Mouse (Mus musculus) CH12.LX (cell line): Measurements from ENCODE around the gene Adam1a. TPM values are rescaled to one million over a fixed set of nuclear protein-coding genes. Genes with fewer than 3 reads are reported as not detected.

ENCODE experiments used
- DNase-seq: peaks from one replicate; pipeline ENCODE4 v3.0.0-alpha.2; 2013; ENCODE audit errors: extremely low read depth
- H3K27ac ChIP-seq: 2 replicates; pipeline ENCODE4 v1.5.1; 2012; ENCODE audit warnings: low read depth, mild to moderate bottlenecking, control low read depth, moderate library complexity; ENCODE audit not compliant: insufficient read depth
- H3K27me3 ChIP-seq: replicated peaks from 2 replicates; pipeline ENCODE3; 2012; ENCODE audit warnings: inconsistent platforms
- H3K36me3 ChIP-seq, 2 experiments: replicated peaks in 1 of 2; 2 replicates each; pipeline versions ENCODE3 to v1.6.1; 2012; ENCODE audit warnings: inconsistent platforms in 1 of 2, low read length in 1 of 2, mild to moderate bottlenecking in 1 of 2, mixed read lengths in 1 of 2, moderate library complexity in 1 of 2; ENCODE audit not compliant: control insufficient read depth in 1 of 2, insufficient read depth in 1 of 2
- H3K4me1 ChIP-seq, 2 experiments: 2 replicates each; pipeline ENCODE4 v1.6.1; 2012; ENCODE audit warnings: inconsistent platforms in 1 of 2, moderate library complexity in 1 of 2; ENCODE audit not compliant: insufficient read depth in 2 of 2, control insufficient read depth in 1 of 2
- H3K4me2 ChIP-seq: 2 replicates; pipeline ENCODE4 v1.6.1; 2012; ENCODE audit warnings: low read depth, mild to moderate bottlenecking, control low read depth; ENCODE audit not compliant: poor library complexity, insufficient read depth, severe bottlenecking
- H3K4me3 ChIP-seq, 3 experiments: fragments of 150-350 bp in 1 of 3; sonication (generic) in 1 of 3; replicated peaks in 1 of 3; 2 replicates each; pipeline versions ENCODE3 to v1.5.1; 2011 to 2012; ENCODE audit warnings: low read depth in 2 of 3, low read length in 2 of 3, mild to moderate bottlenecking in 2 of 3, moderate library complexity in 2 of 3, control low read depth in 1 of 3, improper control_type of control experiment in 1 of 3, inconsistent platforms in 1 of 3, mixed read lengths in 1 of 3; ENCODE audit not compliant: poor library complexity in 1 of 3
- H3K79me2 ChIP-seq: replicated peaks from 2 replicates; pipeline ENCODE4 v1.6.1; 2012; ENCODE audit warnings: mild to moderate bottlenecking, moderate library complexity; ENCODE audit not compliant: control insufficient read depth, poor library complexity, insufficient read depth, severe bottlenecking; ENCODE audit errors: extremely low read depth
- H3K9ac ChIP-seq: 2 replicates; pipeline ENCODE4 v1.6.1; 2012; ENCODE audit warnings: low read depth, mild to moderate bottlenecking, control low read depth, moderate library complexity; ENCODE audit not compliant: insufficient read depth
- H3K9me3 ChIP-seq: replicated peaks from 2 replicates; pipeline ENCODE3; 2012; ENCODE audit warnings: low read length, inconsistent platforms, mixed read lengths
- CHD2 ChIP-seq: IDR thresholded peaks from 2 replicates; pipeline ENCODE4 v1.6.1; 2011; ENCODE audit warnings: low read length, improper control_type of control experiment
- E2F4 ChIP-seq: IDR thresholded peaks from 2 replicates; pipeline ENCODE4 v1.6.1; 2011; ENCODE audit warnings: low read depth, low read length, improper control_type of control experiment; ENCODE audit not compliant: insufficient replicate concordance
- ELF1 ChIP-seq: IDR thresholded peaks from 2 replicates; pipeline ENCODE4 v1.6.1; 2014; ENCODE audit warnings: low read depth, mild to moderate bottlenecking, inconsistent platforms, low read length, improper control_type of control experiment
- HCFC1 ChIP-seq: IDR thresholded peaks from 2 replicates; pipeline ENCODE4 v1.6.1; 2012; ENCODE audit warnings: low read depth, mild to moderate bottlenecking, inconsistent platforms, low read length, improper control_type of control experiment
- JUN ChIP-seq: IDR thresholded peaks from 2 replicates; pipeline ENCODE4 v1.6.1; 2011; ENCODE audit warnings: low read depth, mild to moderate bottlenecking, low read length, improper control_type of control experiment, moderate library complexity; ENCODE audit not compliant: insufficient read depth
- JUND ChIP-seq: conservative IDR thresholded peaks from 2 replicates; pipeline ENCODE4 v1.6.1; 2011; ENCODE audit warnings: low read depth, low read length, improper control_type of control experiment
- KAT2A ChIP-seq: IDR thresholded peaks from 2 replicates; pipeline ENCODE4 v1.6.1; 2012; ENCODE audit warnings: low read length, improper control_type of control experiment, inconsistent platforms; ENCODE audit not compliant: insufficient replicate concordance
- MAFK ChIP-seq: IDR thresholded peaks from 2 replicates; pipeline ENCODE4 v1.6.1; 2011; ENCODE audit warnings: low read length, improper control_type of control experiment; ENCODE audit not compliant: insufficient replicate concordance
- NRF1 ChIP-seq: IDR thresholded peaks from 2 replicates; pipeline ENCODE4 v1.6.1; 2014; ENCODE audit warnings: low read depth, mild to moderate bottlenecking, inconsistent platforms, low read length, improper control_type of control experiment, moderate library complexity
- PAX5 ChIP-seq: IDR thresholded peaks from 2 replicates; pipeline ENCODE4 v1.6.1; 2012; ENCODE audit warnings: low read length, inconsistent platforms, mixed read lengths
- POLR2A ChIP-seq: IDR thresholded peaks from 2 replicates; pipeline ENCODE4 v1.6.1; 2011; ENCODE audit warnings: low read depth, mild to moderate bottlenecking, improper control_type of control experiment, low read length
- RAD21 ChIP-seq: IDR thresholded peaks from 2 replicates; pipeline ENCODE4 v1.6.1; 2011; ENCODE audit warnings: low read depth, mild to moderate bottlenecking, low read length, improper control_type of control experiment, moderate library complexity
- RCOR1 ChIP-seq: conservative IDR thresholded peaks from 2 replicates; pipeline ENCODE4 v1.6.1; 2012; ENCODE audit warnings: low read depth, mild to moderate bottlenecking, inconsistent platforms, low read length, improper control_type of control experiment
- SIN3A ChIP-seq: IDR thresholded peaks from 2 replicates; pipeline ENCODE4 v1.6.1; 2012; ENCODE audit warnings: low read length, improper control_type of control experiment, inconsistent platforms
- SMC3 ChIP-seq: IDR thresholded peaks from 2 replicates; pipeline ENCODE4 v1.6.1; 2011; ENCODE audit warnings: low read depth, low read length, improper control_type of control experiment
- USF1 ChIP-seq: IDR thresholded peaks from 2 replicates; pipeline ENCODE4 v1.6.1; 2014; ENCODE audit warnings: low read depth, mild to moderate bottlenecking, inconsistent platforms, low read length, improper control_type of control experiment
- USF2 ChIP-seq: conservative IDR thresholded peaks from 2 replicates; pipeline ENCODE4 v1.6.1; 2011; ENCODE audit warnings: low read depth, low read length, improper control_type of control experiment
- ZNF384 ChIP-seq: IDR thresholded peaks from 2 replicates; pipeline ENCODE4 v1.6.1; 2012; ENCODE audit warnings: low read depth, low read length, improper control_type of control experiment, inconsistent platforms
- dilution Hi-C: fragments of 300-500 bp; cut with MboI; formaldehyde crosslinking; loops from 2 replicates; pipeline ENCODE4 v1.14.3; 2020; ENCODE audit warnings: low sequenced_read_pairs; ENCODE audit not compliant: extremely low pct_unique_long_range_greater_than_20kb, extremely low pct_ligation_motif_present
- in situ Hi-C: fragments of 300-500 bp; cut with MboI; formaldehyde crosslinking; loops from 3 replicates; pipeline ENCODE4 v1.14.3; 2019; ENCODE audit warnings: low sequenced_read_pairs, low pct_ligation_motif_present, low pct_unique_long_range_greater_than_20kb, mixed read lengths
- polyA plus RNA-seq: library from polyadenylated mRNA; unstranded; fragments of >175 nt; gene quantifications from 2 replicates; pipeline ENCODE4 v1.2.1, GENCODE M21; 2012; ENCODE audit warnings: low read depth; ENCODE audit not compliant: insufficient read length
- total RNA-seq, 2 experiments: library from RNA; depleted of rRNA; stranded (reverse); fragments of 300-350 nt in 1 of 2; fragments of >200 nt in 1 of 2; gene quantifications; 2 replicates each; pipeline ENCODE4 v1.2.3; 2012 to 2014

Adam1a gene
- total and polyA plus RNA-seq, 3 experiments: 1.2 to 1.6 (median 1.3) TPM

GRCm38 (mm10) chr5:121593451-121594401 is 48.4 kb upstream of the Adam1a start, which contains the start of gene Aldh2 (continued):
- TF ChIP-seq KAT2A: no peak

- Histone ChIP-seq H3K4me1 (peaks cover 5 to 33% of the 10 kb centered on the region in 2 experiments; a peak in 3 of 4 replicates), H3K9me3 (no peaks in the 10 kb centered on the region), H3K9ac (peak overlapping the region; percentile 41), H3K4me2 (peak overlapping the region; percentile 67), H3K4me3 (peak overlapping the region; percentile 53 to 87 (median 69)), H3K27me3 (no peaks in the 10 kb centered on the region), H3K36me3 (peaks cover 0 to 18% of the 10 kb centered on the region in 2 experiments), H3K79me2 (no peaks in the 10 kb centered on the region), H3K27ac (no peak overlapping the region)
- DNase-seq: no peak
- in situ Hi-C loops (no loop called here), dilution Hi-C loops (no loop called here)
- TF ChIP-seq ZNF384 (no peak), POLR2A (no peak), USF1 (no peak), RCOR1 (no peak), HCFC1 (no peak), RAD21 (no peak), SIN3A (no peak), E2F4 (no peak), PAX5 (no peak), ELF1 (no peak), JUND (no peak), KAT2A (no peak), MAFK (no peak), USF2 (no peak), CHD2 (no peak), NRF1 (no peak), JUN (no peak), SMC3 (no peak)
These were observed 47.6 kb upstream of the Adam1a start for GRCm38 (mm10) chr5:121592816-121593407.
